Mouse (Mus musculus): ENCODE measurements around the gene Trpm2. TPM values are rescaled to one million over a fixed set of nuclear protein-coding genes. Genes with fewer than 3 reads are reported as not detected.
"Not testable (repeated sequence)": the region's sequence is repeated elsewhere in the genome, so short reads cannot be mapped to it uniquely, and the experiment has no call there.

The Trpm2 gene
- total RNA-seq, 2 experiments from 2014 or later: 0.07 to 0.26 TPM

DNA sequence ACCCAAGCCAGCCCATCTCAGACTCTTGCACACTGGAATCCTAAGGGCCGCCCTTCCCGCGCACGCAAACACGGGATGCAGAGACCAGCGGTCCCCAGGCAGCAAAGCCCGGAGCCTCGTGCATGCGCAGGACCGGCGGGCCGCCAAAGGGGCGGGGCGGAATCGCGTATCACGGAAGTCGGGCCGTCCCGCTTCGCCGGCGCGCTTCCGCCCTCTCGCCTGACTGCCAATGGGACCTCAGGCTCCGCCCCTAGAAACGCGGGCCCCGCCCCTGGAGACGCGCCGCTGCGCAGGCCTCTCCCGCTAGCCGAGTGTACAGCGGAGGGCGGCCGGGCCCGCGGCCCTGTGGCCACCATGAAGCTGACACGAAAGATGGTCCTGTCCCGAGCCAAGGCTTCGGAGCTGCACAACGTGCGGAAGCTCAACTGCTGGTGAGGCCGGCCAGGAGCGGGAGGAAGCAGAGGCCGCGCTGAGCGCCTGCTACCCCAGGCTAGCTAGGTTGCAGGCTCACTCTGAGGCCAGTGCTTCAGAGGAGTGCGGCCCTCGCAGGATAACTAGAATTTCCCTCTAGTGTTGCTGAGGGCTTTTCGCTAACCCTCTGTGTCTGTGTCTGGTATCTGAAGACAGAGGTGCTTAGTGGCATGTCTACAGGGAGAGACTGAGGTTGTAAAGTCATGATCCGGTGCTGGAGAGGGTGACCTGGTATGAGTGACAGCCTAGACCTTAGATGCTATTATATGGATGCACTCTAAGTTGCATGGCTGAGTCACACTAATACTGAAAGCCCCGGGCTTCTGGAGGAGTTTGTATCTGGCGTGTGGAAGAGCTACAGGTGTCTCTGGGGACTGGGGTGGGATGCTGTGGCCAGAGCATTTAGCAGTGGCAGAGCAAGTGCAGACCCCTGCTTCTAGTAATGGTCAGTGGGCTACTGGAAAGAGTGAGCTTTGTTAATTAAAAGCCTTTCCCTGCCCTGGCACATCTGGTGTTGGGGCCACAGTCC, 8.3 kb upstream of the Trpm2 start, which contains the start of gene 1810043G02Rik:
Gene 1810043G02Rik (plus strand): TSS at position 174 of the 1,000 bp plus-strand sequence.
- DNase-seq (ENCODE audit: low spot score): peak; percentile 99

DNA sequence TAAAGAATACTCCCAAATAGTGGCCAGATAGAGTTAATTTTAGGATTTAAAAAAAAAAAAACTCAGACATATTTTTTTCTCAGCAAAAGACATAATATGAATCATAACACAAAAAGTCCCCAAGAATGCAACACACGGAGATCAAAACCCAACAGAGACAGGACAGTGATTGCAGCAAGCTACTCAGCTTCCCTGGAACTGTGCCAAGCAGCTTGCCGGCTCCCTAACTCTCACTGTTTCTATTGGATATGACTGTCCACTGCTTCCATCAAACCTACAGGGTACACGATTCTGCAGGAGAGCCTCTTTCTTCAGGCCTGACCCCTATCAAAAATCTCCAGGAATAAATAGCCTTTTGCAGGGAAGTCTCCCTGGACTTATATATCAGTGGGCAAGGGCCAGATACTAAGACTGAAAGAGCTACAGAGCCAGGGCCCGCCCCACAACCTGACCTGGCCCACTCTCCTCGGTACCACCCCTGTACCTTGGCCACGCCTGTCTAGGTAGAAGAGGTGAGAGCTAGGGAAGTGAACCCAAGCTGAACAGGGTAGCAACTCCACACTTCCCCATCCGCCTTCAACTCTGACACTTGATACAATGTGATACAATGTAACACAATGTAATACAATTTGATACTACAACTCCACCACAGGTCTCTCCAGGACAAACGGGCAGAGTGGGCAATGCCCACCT, 6.2 kb upstream of the Trpm2 start:
- DNase-seq (ENCODE audit: low spot score): no peak

DNA sequence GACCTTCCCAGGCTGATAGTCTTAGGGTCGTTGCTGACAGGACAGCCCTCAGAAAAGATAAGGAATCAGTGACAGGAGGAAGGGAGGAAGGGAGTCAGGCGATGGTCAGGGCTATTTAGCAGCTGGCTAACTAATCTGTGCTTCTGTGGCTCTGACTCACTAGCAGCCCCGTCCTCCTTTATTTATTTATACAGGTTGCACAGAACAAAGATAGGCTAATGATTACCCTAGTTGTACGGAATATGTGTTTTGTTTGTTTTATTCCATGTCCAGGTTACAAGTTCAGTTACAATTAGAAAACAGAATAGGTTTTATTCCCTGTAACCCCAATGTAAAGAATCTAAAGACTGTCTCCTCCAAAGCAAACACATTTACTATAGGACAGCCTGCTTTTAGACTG, 5.3 kb upstream of the Trpm2 start:
- no peak for DNase-seq (ENCODE audit: low spot score)

DNA sequence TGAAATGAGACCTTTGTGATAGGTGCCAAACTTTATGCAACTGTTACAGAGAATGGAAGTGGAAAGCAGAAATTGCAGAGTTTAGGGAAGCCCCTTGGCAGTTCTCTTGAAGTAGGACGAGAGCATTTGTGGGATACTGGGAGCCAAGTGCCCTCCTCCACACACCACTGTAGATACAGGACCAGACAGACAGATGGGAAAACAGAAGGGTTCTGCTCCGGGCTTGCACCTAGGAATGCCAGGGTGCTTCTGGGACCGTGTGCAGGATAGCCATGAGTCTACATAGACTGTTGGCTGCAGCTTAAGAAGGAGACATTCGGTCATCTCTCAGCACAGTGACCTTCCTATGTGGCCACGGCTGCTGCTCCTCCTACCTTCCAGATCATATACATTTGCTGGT, 4.4 kb upstream of the Trpm2 start:
- no peak for DNase-seq (ENCODE audit: low spot score)

DNA sequence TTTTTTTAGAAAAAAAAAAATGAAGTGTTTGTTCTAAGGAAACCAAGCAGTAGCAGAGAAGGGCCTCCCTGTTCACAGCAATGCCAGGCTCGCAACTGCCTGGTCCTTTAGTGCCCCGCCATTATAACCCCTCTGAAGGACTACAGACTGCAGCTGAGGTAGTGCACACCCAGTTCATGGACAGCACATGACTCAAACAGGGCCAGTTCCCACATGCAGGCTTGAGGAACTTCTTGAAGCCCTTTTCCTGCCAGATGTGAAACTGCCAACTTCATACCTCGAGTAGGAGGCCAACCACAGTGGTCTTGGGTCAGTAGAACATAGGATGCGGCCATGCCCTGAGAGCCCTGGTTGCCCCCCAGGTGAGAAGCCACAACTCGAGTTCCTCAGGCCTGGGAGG, 4.0 kb upstream of the Trpm2 start:
- DNase-seq (ENCODE audit: low spot score): no peak

DNA sequence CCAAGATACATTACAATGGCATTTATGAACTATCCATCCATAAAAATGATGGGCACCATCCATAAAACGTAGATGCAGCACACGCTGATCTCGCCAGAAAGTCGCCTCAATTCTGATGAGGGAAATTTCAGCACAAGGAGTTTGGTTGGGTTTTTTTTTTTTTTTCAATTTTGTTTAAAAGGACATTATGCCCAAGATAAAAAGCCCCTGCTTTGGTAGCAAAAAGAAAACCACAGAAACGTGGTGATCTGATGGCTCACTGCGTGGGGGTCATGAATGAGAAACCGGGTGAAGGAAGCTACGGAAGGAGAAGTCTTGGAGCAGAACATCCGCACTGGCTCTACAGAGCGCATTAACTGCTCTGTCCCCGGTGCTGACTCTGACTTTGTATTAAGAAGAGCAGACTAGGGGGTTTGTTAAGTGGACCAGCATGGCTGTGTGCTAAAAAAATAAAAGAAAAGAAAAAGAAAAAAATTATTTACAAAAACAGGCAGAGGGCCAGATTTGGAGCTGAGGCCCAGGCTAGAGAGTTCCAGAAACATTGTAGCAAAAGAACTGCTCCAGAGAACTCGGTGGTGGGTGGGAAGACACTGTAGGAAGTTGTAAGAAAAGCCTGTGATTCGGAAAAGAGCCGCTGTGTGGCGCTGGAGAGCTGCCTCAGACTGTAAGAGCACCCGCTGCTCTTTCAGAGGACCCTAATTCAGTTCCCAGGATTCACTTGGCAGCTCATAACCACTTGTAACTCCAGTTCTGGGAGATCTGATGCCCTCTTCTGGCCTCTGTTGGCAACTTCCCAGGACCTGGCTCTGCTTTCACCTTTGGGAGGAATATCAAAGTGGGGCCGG, 1.6 kb upstream of the Trpm2 start:
- DNase-seq (ENCODE audit: low spot score): no peak

DNA sequence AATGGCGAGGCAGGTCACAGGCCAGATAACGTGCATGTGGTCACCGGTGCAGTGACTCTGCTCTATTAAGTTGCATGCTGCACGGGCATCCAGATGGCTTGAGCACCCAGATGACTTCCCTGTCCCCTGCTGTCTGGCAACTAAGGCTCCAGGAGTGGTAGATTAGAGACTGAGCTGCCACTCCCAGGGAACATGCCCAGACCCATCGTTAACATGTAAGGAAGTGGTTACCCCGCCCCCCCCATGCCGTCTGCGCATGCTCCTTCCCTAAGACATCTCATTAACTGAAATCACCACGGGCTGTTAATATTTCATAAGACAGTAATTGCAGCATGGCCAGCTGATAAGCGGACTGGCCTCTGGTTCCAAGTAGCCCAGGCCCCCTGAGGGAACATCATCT, 828 bp upstream of the Trpm2 start:
- no peak for DNase-seq (ENCODE audit: low spot score)

DNA sequence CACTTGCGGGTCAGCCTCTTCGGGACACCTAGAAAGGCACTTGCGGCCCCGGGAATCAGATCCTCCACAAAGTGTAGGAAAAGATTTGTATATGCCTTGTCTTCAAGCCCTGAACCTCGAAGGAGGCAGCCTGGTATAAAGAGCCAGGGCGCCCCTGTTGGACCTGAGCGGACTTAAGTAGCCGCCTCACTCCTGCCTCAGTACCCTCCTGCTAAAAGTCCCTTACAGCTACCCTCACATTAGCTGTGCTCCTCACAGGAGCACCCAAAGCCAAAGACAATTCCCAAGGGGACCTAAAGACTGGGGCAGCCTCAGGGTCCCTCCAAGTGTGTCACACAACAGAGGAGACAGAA, 414 bp downstream of the Trpm2 start:
- DNase-seq (ENCODE audit: low spot score): no peak

DNA sequence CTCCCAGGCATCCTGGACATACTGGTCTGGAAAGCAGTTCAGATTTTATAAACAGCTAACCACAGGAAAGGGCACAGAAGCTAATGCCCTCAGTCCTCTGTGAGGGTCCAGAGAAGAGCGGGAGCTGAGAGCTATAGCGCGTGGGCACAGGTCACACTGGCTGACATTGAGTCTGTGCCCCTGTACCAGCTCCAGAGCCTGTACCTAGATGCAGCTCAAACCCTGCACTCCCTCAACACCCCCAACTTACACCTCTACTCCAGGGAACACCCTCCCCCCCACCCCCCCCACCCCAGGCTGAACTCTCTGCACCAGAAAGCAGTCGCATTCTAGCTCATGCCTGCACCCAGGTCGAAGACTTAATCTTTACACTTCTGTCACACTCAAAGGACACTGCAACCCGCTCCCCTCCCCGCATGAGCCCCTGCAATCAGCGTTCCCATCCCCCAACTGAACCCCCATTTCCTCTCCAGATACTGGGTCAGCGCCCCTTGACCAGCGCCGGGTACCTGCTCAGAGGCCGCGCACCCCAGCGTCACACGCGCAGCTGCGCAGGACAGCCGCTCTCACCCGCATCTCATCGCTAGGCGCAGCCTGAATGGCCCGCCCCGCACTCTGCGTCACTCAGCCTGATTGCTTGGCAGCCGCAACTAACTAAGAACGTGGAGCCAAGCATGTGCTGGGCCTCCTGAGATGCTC, 940 bp downstream of the Trpm2 start:
- DNase-seq (ENCODE audit: low spot score): peak; percentile 21

DNA sequence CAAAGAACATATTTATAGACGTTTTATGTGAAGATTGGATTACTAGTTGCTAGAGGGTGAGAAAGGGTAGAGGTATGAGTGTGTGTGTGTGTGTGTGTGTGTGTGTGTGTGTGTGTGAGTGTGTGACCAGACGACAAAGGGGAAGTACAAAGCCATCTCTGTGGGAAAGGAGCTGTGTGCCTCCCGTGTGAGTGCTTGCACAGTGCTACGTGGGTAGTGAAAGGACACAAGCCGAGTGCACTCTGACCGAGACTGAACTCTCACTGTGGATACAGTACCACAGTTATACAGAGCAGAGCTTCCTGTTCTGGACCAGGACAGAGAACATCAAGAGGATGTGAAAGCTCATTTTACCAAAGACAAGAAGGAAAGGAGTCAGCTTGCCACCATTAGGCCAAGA, 6.4 kb downstream of the Trpm2 start:
- no peak for DNase-seq (ENCODE audit: low spot score)

DNA sequence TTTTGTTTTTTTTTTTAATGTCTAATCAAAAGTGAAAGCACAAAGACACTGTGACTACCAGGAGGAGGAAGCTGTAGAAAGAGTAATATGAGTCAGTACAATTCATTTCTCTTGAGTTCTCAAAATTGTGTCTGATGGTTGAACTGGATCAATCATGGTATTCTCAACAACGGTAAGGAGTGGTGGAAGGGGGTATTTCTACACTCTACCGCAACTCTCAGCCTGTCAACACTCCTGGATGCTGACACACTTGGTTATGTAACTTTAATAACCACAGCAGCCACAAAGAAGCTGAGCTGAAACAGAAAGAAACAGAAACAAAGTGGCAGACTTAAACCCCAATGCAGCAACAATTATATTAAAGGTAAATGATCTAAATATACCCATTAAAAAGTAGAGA, 7.6 kb downstream of the Trpm2 start:
- DNase-seq (ENCODE audit: low spot score): no peak

DNA sequence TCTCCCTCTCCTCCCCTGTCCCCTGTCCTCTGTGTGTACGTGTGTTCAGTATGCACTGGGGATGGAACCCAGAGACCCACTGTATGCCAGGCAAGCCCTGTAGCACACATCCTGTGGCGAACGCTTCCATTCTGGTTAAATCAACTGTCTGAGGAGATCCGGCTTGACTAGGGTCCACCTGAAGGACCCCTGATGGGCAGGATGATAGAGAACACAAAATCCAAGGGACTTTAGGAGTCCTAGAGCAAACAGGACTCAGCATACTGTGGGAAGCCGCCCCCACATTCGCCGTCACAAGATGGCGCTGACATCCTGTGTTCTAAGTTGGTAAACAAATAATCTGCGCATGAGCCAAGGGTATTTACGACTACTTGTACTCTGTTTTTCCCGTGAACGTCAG, 19.9 kb downstream of the Trpm2 start:
- DNase-seq (ENCODE audit: low spot score): not testable (repeated sequence)

DNA sequence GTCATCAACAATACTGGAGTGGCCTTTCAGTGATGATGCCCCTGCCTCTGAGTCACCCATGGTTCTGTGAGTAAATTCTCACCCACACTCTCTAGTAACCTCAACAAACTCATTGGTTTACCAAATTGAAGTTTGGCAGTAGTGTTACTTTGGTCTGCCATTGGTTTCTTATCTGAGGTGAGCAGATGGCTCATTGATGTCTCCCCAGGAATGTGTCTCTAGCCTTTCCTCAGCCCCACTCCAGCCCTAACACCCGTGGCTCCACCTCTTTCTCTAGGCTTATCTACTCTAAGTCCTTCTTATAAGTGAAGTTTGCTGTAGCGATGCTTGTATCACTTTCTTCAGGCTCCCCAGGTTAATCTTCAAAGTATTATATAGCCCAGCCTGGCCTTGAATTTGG, 30.7 kb downstream of the Trpm2 start:
- no peak for DNase-seq (ENCODE audit: low spot score)

DNA sequence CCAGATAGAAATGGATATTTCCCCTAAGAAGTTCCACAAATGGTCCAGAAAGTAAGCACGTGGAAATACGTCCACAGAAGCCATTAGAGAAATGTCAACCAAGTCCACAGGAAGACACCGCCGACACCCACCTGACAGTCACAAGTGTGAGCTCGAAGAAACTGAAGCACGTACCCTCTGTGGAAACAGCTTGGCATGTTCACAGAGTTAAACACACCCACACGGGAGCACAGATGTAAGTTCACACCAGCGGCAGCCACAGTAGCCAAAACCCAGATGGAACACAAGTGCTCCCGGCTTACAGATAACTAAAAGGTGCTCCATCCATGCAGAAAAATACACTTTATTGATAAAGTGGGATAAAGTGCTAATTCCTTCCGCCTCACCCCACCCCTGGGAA, 43.0 kb downstream of the Trpm2 start:
- DNase-seq (ENCODE audit: low spot score): no peak

DNA sequence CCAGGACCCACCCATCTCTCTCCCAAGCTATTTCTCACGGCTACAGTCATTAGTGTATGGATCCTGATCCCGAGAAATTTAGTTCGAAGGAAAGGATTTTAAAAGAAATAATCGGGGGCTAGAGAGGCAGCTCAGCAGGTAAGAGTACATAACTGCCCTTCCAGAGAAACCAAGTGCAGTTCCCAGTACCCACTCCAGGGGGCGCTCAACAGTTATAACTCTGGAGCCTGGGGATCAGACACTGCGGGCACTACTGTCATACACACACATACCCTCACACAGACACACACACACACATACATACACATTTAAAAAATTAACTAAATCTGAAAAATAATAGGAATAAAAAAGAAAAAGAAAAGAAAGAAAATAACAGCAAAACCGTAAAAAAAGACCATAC, 44.2 kb downstream of the Trpm2 start:
- DNase-seq (ENCODE audit: low spot score): peak; percentile 35

DNA sequence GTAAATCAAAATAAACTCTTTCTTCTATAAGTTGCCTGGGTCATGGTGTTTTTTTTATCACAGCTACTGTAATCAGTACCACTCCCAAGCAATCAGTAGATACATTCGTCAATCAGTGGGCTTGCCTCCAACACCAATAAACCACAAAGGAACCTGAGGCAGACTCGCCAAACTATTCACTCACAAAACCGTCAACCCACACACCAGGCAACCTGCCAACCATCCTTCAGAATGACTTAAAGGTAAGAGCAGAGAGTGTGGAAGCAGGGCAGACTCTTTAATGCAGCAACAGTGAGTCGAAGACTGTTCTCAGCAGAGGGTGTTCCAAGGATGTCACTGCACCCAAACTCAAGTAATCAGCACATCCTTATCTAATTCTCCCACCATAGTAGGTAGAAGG, 47.7 kb downstream of the Trpm2 start:
- DNase-seq (ENCODE audit: low spot score): no peak

DNA sequence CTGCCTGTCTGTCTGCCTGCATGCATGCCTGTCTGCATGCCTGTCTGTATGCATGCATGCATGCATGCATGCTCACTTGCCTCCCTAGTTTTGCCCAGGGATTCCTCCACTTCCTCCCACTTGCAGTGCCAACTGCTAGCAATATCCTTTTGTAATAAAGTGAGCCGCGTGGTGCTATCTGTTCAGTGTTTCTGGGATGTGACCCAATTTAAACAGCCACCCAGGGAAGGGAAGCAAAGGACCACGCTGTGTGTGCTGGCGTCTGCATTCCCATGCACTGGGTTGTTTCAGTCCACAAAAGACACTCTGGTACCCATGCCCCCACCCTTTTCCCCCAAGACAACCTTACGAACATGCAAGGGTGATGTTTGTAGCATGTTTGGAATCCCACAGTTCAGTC, 49.4 kb downstream of the Trpm2 start:
- DNase-seq (ENCODE audit: low spot score): no peak

DNA sequence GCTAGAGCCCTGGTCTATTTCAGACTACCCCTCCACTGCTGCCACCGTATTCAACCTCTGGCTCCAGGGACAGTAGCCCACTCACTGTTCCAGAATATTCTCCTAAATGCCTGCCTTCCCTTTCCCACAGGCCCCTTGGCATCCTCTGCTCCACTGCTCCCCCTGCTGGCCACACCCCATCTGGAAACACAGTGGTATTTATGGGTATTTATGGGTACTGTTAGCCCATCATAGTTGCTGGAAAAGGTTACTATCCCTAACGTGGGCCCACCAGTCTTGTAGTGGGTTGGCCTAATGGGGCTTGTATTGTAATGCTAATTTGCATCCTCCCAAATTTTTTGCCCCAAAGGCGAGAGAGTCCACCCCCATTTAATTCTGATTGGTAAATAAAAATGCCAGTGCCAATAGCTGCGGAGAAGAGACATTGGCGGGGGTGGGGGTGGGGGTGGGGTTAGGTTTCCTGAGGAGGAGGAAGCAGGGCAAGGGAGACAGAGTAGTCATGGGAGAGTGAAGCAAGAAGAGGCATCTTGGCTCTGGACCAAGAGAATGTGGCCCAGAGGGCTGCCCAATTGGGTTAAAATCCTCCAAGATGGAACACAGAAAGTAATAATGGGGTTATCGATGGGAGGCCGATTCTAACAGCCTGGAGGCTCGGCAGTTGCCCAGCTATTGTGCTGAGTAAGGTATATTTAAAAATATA, 53.6 kb downstream of the Trpm2 start:
- peak; percentile 53 for DNase-seq (ENCODE audit: low spot score)

DNA sequence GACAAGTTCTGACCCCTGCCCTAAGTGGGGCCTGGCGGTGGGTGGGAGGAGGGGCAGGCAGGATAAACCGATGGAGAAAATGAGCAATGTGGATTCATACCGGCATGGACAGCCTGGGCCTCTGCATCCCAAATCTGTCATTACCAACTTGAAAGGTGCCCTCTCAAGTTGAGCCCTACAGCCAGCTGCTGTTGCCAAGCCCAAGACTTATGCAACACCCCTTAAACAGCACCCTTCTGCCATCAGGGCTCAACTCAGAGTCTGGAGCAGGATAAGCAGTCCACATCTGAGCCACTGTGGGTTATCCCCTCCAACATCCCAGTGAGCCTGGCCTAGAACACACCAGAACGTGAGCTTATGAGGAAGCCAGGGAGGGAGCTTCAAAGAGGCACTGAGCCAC, 57.1 kb downstream of the Trpm2 start:
- no peak for DNase-seq (ENCODE audit: low spot score)

DNA sequence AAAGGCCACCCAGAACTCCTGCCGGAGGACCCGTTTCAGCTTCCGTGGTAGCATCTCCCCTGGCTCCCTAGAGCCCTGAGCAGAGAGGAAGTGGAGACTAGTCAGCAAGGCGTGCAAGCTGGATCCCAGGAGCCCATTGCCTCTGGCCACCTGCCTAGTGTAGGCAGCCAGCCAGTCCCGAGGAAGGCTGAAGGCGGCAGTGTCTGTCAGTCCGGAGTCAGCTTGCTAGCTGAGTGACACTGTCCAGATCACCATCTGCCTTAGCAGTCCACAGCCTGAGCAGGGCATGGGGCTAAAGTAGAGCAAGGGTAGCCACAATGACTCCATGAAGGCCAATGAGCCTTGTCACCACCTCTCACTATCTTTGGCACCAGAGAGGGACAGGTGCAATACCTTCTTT, 57.8 kb downstream of the Trpm2 start:
- DNase-seq (ENCODE audit: low spot score): peak; percentile 23

Data from gastrocnemius, adult 18-20 months (tissue).